Mouse (Mus musculus): Measurements from ENCODE around the gene Smyd2.

DNA sequence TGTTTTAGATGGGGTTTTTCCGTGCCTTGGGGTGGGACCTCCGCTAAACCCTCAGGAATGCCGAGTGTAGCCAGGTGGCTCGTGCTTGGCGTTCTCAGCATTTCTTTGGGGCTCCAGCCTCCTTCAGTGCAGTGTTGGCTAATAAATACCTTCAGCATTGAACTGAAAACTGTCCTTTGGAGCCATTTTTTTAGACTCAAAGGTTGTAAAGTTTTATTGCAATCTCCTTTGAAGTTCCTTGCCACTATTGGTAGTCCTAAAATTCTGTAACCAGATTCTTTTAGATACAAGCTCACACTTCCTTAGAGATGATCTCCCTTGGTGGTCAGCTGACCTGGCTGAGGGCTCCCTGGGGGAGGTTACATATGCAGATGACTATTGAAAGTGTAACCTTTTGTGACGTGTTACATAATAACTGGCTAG lies 46.7 kb downstream of the Smyd2 start:
- no peak for TF ChIP-seq POLR2A (IDR thresholded peaks at IDR 0.05; ENCODE audit: control insufficient read depth, extremely low read depth, insufficient read depth, low read length, poor library complexity)
- no peak for TF ChIP-seq CTCF (IDR thresholded peaks at IDR 0.05; ENCODE audit: borderline replicate concordance, control insufficient read depth, extremely low read depth, insufficient read depth, low read length, poor library complexity)

All from thymus, adult 2 months (tissue).